Mouse (Mus musculus): ENCODE measurements around the gene Zbtb16.

DNA sequence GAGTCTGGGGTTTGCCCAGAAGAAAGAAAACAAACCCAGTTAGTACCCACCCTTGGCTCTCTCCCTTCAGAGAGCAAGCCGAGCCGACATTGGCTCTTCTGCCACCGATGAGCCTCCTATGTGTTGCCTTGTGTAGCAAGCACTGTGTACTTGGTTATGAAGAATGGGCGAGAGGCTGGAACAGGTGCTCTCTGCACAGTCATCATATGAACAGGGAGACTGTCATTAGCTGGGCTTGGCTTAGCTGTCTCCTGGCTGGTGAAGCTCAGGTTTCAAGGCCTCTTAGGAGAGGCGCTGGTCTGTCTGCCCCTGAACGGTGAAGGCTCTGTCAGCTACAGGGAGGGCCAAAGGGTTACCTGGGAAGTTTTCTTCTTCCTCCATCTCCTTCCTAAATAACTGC, 62.9 kb downstream of the Zbtb16 start:
- no peak for TF ChIP-seq CTCF (IDR thresholded peaks at IDR 0.05; ENCODE audit: extremely low read depth, insufficient read length, insufficient replicate concordance, low read depth, low read length)
- no peak for TF ChIP-seq POLR2A (IDR thresholded peaks at IDR 0.05; ENCODE audit: low read depth, low read length)
